Mouse (Mus musculus) liver, embryonic 11.5 days (tissue): ENCODE measurements around the gene Slc22a17. TPM values are rescaled to one million over a fixed set of nuclear protein-coding genes. Genes with fewer than 3 reads are reported as not detected.

Source experiments
- ATAC-seq: fragments of 200-750 bp; cut with Nextera tagmentation; replicated peaks from 2 replicates; pipeline ENCODE4 v1.8.0; 2017; ENCODE audit warnings: moderate number of reproducible peaks, mild to moderate bottlenecking, moderate TSS enrichment, moderate library complexity; ENCODE audit not compliant: low FRiP score
- DNase-seq: peaks from one replicate; pipeline ENCODE4 v3.0.0-alpha.2; 2017; ENCODE audit warnings: low spot score
- H3K27ac ChIP-seq: fragments of 300-500 bp; sonication (generic); 2 replicates; pipeline ENCODE4 v1.5.1; 2014; ENCODE audit warnings: mild to moderate bottlenecking, low read depth, low read length, control low read depth
- H3K27me3 ChIP-seq: fragments of 300-500 bp; sonication (generic); replicated peaks from 2 replicates; pipeline ENCODE4 v1.6.1; 2014; ENCODE audit warnings: low read length, mixed read lengths; ENCODE audit not compliant: control insufficient read depth, insufficient read depth
- H3K36me3 ChIP-seq: fragments of 300-500 bp; sonication (generic); 2 replicates; pipeline ENCODE4 v1.6.1; 2014; ENCODE audit warnings: mild to moderate bottlenecking, low read length, moderate library complexity, mixed read lengths; ENCODE audit not compliant: control insufficient read depth, insufficient read depth
- H3K4me1 ChIP-seq: fragments of 300-500 bp; sonication (generic); replicated peaks from 2 replicates; pipeline ENCODE4 v1.6.1; 2014; ENCODE audit warnings: low read length, mixed read lengths; ENCODE audit not compliant: control insufficient read depth, insufficient read depth
- H3K4me2 ChIP-seq: fragments of 300-500 bp; sonication (generic); 2 replicates; pipeline ENCODE4 v1.6.1; 2014; ENCODE audit warnings: mild to moderate bottlenecking, control low read depth, moderate library complexity
- H3K4me3 ChIP-seq: fragments of 300-500 bp; sonication (generic); 2 replicates; pipeline ENCODE4 v1.5.1; 2014; ENCODE audit warnings: low read depth, low read length, control low read depth
- H3K9ac ChIP-seq: fragments of 300-500 bp; sonication (generic); 2 replicates; pipeline ENCODE4 v1.6.1; 2014; ENCODE audit warnings: low read depth, low read length, control low read depth
- H3K9me3 ChIP-seq: fragments of 300-500 bp; sonication (generic); 2 replicates; pipeline ENCODE4 v1.6.1; 2016; ENCODE audit warnings: low read length, inconsistent platforms, mixed read lengths; ENCODE audit not compliant: control insufficient read depth
- WGBS: fragments of 180-500 bp; shearing (Covaris S2); extraction: QIAGEN DNeasy Blood & Tissue Kit; methylation state at CpG from one replicate; pipeline ENCODE4 v1.1.7; 2014; 5-methylcytosine and 5-hydroxymethylcytosine counted together
- polyA plus RNA-seq: library from polyadenylated mRNA; unstranded; fragments of >200 nt; fragmentation: Nextera tagmentation; extraction: Ambion mirVana; gene quantifications from 2 replicates; pipeline ENCODE4 v1.2.1, GENCODE M21; 2014

Gene Slc22a17
- polyA plus RNA-seq, 1 experiment from 2014 or later = 14.0 TPM

DNA sequence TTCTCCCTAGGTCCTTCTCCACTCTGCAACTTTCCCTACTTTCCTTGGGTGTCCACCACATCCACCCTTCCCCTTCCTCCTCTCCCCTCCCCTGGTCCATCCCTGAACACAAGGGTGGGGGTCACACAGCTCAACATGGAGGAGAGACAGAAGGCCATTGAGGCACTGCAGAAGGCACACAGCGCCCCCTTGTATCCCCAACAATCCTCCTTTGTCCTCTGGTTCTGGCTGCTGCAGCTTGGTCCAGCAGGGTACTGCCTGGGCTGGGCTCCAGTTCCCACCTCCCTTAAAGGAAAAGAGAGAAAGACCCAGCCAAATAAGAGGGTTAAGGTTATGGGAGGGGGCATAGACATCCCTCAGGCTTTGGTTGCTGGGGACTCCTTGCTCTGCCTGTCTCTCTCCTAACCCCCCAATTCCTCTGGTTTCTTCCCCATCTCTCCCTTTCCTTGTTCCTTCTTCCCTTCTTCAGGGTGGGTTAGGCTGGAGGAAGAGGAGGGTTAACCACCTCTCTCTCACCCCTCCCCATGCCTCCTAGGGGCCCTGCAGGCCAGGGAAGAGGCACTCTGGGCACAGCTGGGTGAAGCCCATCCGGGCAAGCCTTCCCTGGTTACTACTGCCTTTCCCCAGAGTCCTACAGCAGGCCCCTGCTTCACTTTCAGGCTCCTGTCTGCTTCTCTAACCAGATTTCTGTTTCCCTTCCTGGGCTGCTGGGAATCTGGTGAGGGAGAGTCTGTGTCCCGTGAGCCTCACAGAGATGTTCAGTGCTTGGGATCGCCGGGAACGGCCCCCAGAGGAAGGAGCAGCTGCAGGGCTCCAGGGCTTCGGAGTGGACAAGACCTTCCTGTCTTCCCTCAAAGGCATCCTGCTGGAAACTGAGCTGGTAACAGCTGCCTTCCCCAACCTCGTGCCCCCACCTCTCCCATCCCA lies 23.2 kb upstream of the Slc22a17 start, which contains the start of gene Cmtm5:
TSS of gene Cmtm5 (plus strand) at position 358 of the 927 bp plus-strand sequence.
- ATAC-seq (no peak), DNase-seq (no peak)
- Histone ChIP-seq H3K27me3 (peaks cover 3% of the 10 kb centered on the region), H3K4me1 (no peaks in the 10 kb centered on the region), H3K36me3 (no peaks in the 10 kb centered on the region), H3K27ac (no peak within 1 kb of the TSS), H3K4me3 (no peak within 1 kb of the TSS), H3K9me3 (no peaks in the 10 kb centered on the region), H3K4me2 (no peak within 1 kb of the TSS), H3K9ac (no peak within 1 kb of the TSS)
- WGBS = 37% methylated on average over 8 of the region's 8 CpGs

DNA sequence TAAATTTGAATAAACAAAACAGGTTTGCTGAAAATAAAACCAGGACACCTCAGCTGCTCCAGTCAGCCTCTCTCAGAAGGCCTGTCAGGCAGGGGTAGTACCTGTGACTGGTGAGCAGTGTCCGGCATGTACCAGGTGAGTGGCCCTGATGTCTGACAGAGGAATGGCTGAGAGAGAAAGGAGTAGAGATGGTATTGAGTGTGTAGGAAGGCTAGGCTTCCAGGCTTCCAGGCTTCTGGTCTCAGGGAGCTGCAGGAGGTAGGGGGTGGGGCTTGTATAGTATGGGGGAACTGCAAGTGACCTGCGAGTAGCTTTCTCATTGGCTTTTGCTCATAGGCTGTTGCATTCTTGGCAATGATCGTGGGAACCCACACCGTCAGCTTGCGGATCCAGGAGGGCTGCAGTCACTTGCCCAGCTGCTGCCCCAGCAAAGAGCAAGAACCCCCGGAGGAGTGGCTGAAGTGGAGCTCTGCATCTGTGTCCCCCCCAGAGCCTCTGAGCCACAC lies 19.8 kb upstream of the Slc22a17 start, which contains the start of gene Il25:
TSS of gene Il25 (plus strand) at position 51 of the 506 bp plus-strand sequence.
- no peaks in the 10 kb centered on the region for H3K9me3 ChIP-seq
- no peaks in the 10 kb centered on the region for H3K36me3 ChIP-seq
- H3K27ac ChIP-seq = no peak within 1 kb of the TSS
- H3K4me3 ChIP-seq = no peak within 1 kb of the TSS
- no peak for DNase-seq
- H3K4me1 ChIP-seq = no peaks in the 10 kb centered on the region
- no peak within 1 kb of the TSS for H3K4me2 ChIP-seq
- peaks cover 18% of the 10 kb centered on the region for H3K27me3 ChIP-seq
- ATAC-seq = no peak
- 44% methylated on average over 6 of the region's 6 CpGs for WGBS
- H3K9ac ChIP-seq = no peak within 1 kb of the TSS

DNA sequence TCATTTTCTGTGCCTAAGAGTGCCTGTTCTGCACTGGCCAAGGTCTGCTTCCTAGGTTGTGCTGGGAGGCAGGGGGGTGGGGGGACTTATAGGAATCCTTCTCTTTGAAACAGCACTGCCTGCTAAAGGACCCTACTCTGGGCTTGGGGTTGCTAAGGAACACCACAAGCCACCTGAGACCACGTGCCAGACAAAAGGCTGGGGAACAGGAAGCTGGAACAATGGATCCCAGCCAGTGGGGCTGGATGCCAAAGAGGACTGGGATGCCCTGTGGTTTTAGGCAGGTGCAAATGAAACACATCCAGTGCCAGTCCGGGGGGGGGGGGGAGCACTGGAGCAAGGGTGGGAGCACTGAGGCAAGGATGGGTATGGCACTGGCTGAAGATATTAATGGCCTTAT lies 17.5 kb upstream of the Slc22a17 start:
- H3K27ac ChIP-seq = no peak overlapping the region
- no peaks in the 10 kb centered on the region for H3K36me3 ChIP-seq
- 40% methylated on average over 2 of the region's 2 CpGs for WGBS
- 0 out of 2 replicates have a peak, but pooled peaks cover 3% of the 10 kb centered on the region for H3K4me1 ChIP-seq
- no peak overlapping the region for H3K9ac ChIP-seq
- DNase-seq = no peak
- H3K27me3 ChIP-seq = peaks cover 38% of the 10 kb centered on the region
- H3K9me3 ChIP-seq = no peaks in the 10 kb centered on the region
- H3K4me3 ChIP-seq = no peak overlapping the region
- no peak for ATAC-seq
- H3K4me2 ChIP-seq = no peak overlapping the region

DNA sequence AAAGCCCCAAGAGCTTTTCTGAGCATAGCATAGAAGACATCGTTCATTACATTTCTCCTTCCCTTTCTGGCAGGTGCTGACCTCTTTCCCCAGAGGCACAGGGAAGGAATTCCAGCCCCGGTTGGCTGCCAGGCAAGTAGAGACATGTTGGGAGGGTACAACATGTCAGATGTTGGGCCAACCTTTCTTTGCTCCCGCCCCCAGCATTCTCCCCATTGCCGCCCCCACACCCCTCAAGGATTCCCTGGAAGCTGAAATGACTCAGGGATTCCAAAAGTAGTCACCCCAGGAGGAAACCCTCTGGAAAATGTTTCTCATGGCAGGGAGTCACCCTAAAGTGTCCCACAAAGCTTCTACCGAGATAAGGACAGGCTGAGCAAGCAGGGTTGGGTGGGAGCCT lies 16.9 kb upstream of the Slc22a17 start:
- no peak overlapping the region for H3K4me3 ChIP-seq
- H3K27me3 ChIP-seq = peaks cover 44% of the 10 kb centered on the region
- H3K9me3 ChIP-seq = no peaks in the 10 kb centered on the region
- no peak overlapping the region for H3K27ac ChIP-seq
- H3K4me1 ChIP-seq = peaks cover 3% of the 10 kb centered on the region; the same call in 1 of the 2 replicates
- WGBS = 62% methylated on average over 5 of the region's 5 CpGs
- no peaks in the 10 kb centered on the region for H3K36me3 ChIP-seq
- H3K9ac ChIP-seq = no peak overlapping the region
- no peak for DNase-seq
- ATAC-seq = no peak
- H3K4me2 ChIP-seq = no peak overlapping the region

DNA sequence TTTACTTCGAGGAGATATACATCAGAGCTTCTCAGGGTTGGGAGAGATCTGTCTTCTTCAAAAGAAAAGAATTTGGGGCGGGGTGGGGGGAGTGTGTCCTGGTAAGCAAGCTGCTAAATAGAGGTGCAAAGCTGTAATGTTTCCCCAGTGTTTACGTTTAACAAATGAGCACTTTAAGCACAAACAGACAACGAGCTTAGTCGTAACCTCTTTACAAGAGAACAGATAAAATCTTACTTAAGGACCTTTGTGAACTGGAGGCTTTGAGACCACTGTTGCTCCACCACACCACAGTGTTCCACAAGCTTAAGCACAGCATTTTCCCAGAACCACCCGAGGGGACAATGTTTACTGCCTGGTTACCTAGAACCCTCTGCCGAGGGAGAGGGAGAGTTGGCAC lies 14.4 kb upstream of the Slc22a17 start:
- no peaks in the 10 kb centered on the region for H3K9me3 ChIP-seq
- peaks cover 46% of the 10 kb centered on the region for H3K27me3 ChIP-seq
- H3K4me1 ChIP-seq = peaks cover 3% of the 10 kb centered on the region; the same call in 1 of the 2 replicates
- peak overlapping the region; percentile 81 for H3K4me2 ChIP-seq
- H3K4me3 ChIP-seq = no peak overlapping the region
- H3K9ac ChIP-seq = no peak overlapping the region; the same call in 1 of the 2 replicates
- WGBS = 24% methylated on average over 7 of the region's 7 CpGs
- no peak for DNase-seq
- H3K27ac ChIP-seq = no peak overlapping the region
- H3K36me3 ChIP-seq = no peaks in the 10 kb centered on the region
- no peak for ATAC-seq

DNA sequence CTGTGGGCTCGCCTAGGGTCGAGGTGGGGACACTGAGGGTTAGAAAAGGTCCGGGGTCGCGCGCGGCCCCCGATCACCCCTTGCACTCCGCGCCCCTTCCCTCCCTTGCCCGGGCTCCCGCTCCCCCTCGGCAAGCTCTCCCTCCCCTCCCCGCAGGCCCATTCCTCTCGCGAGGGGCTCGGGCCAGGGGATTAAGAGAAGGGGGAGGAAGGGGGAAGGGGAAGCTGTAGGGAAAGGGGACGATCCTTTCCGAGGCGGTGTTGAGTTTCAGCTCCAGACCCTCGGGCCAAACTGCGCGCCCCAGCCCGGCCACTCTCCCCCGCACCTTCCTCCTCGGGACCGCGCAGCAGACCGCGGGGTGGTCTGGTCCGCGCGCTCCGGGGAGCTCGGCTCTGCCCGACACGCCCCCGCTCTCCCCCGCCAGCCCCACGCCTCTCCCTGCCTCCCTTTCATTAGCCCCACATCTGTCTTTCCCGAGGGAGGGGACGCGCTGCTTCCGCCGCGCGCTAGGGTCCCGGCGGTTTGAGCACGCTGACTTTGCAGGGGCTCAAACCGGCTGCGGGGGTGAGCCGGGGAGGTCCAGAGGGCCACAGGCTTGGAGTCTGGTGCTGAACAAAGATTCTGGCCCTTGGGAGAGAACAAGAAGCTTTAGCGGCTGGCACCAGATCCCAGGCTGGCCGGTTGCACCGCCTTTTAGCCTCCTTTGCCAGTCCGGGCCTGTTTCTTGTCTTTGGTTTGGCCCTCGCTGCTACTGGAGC lies 13.6 kb upstream of the Slc22a17 start:
- ATAC-seq = peak; percentile 37
- peak; percentile 73 for DNase-seq
- Histone ChIP-seq H3K9me3 (no peaks in the 10 kb centered on the region), H3K36me3 (no peaks in the 10 kb centered on the region), H3K4me3 (peak overlapping the region; percentile 51), H3K9ac (peak overlapping the region; percentile 65), H3K27ac (peak overlapping the region; percentile 73), H3K4me1 (peaks cover 3% of the 10 kb centered on the region; the same call in 1 of the 2 replicates), H3K27me3 (peaks cover 46% of the 10 kb centered on the region), H3K4me2 (peak overlapping the region; percentile 81)
- WGBS = under 1% methylated on average over 44 of the region's 58 CpGs

DNA sequence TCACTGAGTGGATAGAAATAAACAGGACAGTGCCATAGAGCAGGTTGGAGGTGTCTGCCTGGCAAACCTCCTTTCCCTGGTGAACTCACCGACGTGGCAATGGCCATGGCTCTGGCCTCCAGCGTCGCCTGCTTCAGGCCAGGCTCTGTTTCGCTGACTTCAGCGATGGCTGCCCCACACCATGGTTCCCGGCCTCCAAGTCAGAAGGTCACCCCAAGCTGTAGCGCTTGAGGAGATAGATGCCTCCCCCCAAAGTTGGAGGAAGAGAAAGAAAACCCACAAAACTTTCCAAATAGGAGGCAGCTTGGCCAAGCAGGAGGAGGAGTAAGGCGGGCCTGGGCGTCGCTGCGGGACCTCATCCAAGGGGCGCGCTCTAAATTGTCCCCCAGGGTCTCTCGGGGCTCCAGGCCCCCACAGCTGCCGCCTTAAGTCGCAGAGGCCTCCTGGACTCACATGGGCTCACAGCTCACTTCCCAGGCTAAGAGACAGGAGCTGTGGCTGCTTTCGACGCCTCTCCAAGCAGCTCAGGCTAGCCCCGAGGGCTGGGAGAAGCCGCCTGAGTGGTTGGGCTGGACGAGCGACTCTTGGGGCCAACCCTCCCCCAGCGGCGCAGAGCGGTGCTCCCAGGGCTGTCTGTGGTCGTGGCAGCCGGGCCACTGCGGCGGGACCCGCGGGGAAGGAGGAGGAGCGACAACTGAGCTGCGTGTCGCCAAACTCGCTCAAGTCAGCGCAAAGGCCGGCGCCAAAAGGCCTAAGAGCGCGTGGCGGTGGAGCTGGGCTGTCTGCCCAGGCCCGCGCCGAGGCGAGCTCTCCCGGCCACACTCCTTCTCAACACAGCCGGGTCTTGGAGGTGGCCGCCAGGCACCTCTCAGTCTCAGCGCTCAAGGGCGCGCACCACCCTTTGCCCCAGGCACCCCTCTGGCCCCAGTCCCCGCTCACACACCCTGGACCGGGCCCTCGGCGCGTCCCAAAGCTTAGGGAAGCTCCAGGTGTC lies 12.7 kb upstream of the Slc22a17 start, which contains the start of gene Efs:
TSS of gene Efs (minus strand) at position 778 of the 994 bp plus-strand sequence.
- Histone ChIP-seq H3K4me1 (peaks cover 3% of the 10 kb centered on the region; the same call in 1 of the 2 replicates), H3K4me3 (peak within 1 kb of the TSS; percentile 51), H3K27me3 (peaks cover 46% of the 10 kb centered on the region), H3K27ac (peak within 1 kb of the TSS; percentile 73), H3K9ac (peak within 1 kb of the TSS; percentile 65), H3K4me2 (peak within 1 kb of the TSS; percentile 81), H3K36me3 (no peaks in the 10 kb centered on the region), H3K9me3 (peaks cover 4% of the 10 kb centered on the region; the same call in 1 of the 2 replicates)
- 5% methylated on average over 56 of the region's 57 CpGs for WGBS
- ATAC-seq (peak; percentile 35), DNase-seq (peak; percentile 54)
